Mouse (Mus musculus): ENCODE measurements at regions not wholly inside any gene's neighbourhood (a gene's known extent, or its start where the extent isn't known, plus 50 kb on each side); places are given as distances from the start of the nearest gene placed in this dataset.

GRCm38 (mm10) chr7:69827251-69827650 is 539.3 kb downstream of the Nr2f2 start:
- Histone ChIP-seq H3K36me3 (ENCODE audit: control insufficient read depth, insufficient read depth) (no peaks in the 10 kb centered on the region), H3K4me2 (replicated peaks; ENCODE audit: low read depth) (no peak overlapping the region), H3K27ac (ENCODE audit: low read depth, low read length) (no peak overlapping the region), H3K4me1 (replicated peaks; ENCODE audit: control insufficient read depth, insufficient read depth, low read length) (no peaks in the 10 kb centered on the region), H3K4me3 (ENCODE audit: low read depth, low read length) (no peak overlapping the region), H3K9me3 (ENCODE audit: control insufficient read depth) (no peaks in the 10 kb centered on the region), H3K9ac (ENCODE audit: low read depth, low read length) (no peak overlapping the region), H3K27me3 (replicated peaks; ENCODE audit: control insufficient read depth, insufficient read depth, low read length) (no peaks in the 10 kb centered on the region)
- no peak for ATAC-seq
- 78% methylated on average over 8 of the region's 8 CpGs for WGBS
- TF ChIP-seq CTCF (IDR thresholded peaks at IDR 0.05; ENCODE audit: low read depth): no peak

DNA sequence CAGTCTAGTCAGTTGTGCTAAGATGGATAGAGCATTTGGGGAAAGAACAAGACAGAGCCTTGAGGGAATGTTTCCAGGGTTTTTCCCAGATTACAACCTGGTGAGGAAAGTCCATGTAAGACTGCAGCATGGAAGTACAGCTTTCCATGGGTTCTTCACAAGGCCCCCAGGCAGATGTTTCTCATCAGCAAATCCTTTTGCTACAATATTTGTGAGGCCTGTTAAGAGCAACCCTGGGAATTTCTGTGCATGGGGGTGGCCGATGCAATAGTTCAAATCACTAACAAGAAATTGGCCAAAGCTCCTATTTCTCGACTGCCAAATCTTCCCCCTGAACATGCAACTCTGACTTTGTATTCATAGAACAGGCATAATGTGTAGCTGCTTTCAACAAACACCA is 546.0 kb downstream of the Nr2f2 start:
- WGBS: 66% methylated on average over 2 of the region's 2 CpGs
- Histone ChIP-seq H3K27ac (ENCODE audit: low read depth, low read length) (no peak overlapping the region), H3K4me1 (replicated peaks; ENCODE audit: control insufficient read depth, insufficient read depth, low read length) (no peaks in the 10 kb centered on the region), H3K27me3 (replicated peaks; ENCODE audit: control insufficient read depth, insufficient read depth, low read length) (no peaks in the 10 kb centered on the region), H3K4me3 (ENCODE audit: low read depth, low read length) (no peak overlapping the region), H3K9ac (ENCODE audit: low read depth, low read length) (no peak overlapping the region), H3K4me2 (replicated peaks; ENCODE audit: low read depth) (no peak overlapping the region), H3K36me3 (ENCODE audit: control insufficient read depth, insufficient read depth) (no peaks in the 10 kb centered on the region), H3K9me3 (ENCODE audit: control insufficient read depth) (no peaks in the 10 kb centered on the region)
- no peak for TF ChIP-seq CTCF (IDR thresholded peaks at IDR 0.05; ENCODE audit: low read depth)
- ATAC-seq: no peak

DNA sequence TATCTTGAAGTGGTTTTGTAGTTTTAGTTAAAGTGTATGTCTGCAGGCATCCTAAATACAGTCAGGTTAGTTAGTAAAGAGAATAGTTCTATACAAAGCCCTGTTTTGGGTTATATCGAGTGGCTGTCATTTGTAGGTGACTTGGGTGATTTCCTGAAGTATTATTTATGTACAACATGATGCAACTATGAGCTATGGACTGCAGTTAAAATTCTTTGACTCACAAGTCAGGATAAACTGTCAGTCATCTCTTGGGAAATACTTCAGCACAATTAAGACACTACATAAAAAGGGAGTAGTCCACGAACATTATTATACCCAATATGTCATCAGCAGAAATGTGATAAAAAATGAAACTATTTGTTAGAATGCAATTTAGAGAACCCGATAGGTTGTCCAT is 554.2 kb downstream of the Nr2f2 start:
- WGBS: 81% methylated on average over 3 of the region's 3 CpGs

GRCm38 (mm10) chr7:69810873-69811272 is 555.7 kb downstream of the Nr2f2 start:
- WGBS: 13% methylated on average over 5 of the region's 5 CpGs
- Histone ChIP-seq H3K27ac (ENCODE audit: low read depth, low read length) (no peak overlapping the region), H3K4me1 (replicated peaks; ENCODE audit: control insufficient read depth, insufficient read depth, low read length) (no peaks in the 10 kb centered on the region), H3K9me3 (ENCODE audit: control insufficient read depth) (no peaks in the 10 kb centered on the region), H3K27me3 (replicated peaks; ENCODE audit: control insufficient read depth, insufficient read depth, low read length) (no peaks in the 10 kb centered on the region), H3K4me2 (replicated peaks; ENCODE audit: low read depth) (no peak overlapping the region), H3K36me3 (ENCODE audit: control insufficient read depth, insufficient read depth) (no peaks in the 10 kb centered on the region), H3K9ac (ENCODE audit: low read depth, low read length) (no peak overlapping the region), H3K4me3 (ENCODE audit: low read depth, low read length) (no peak overlapping the region)
- no peak for ATAC-seq
- TF ChIP-seq CTCF (IDR thresholded peaks at IDR 0.05; ENCODE audit: low read depth): peak; percentile 43

More for the DNA sequence above, 554.2 kb downstream of the Nr2f2 start:
- ATAC-seq: no peak
- Histone ChIP-seq H3K4me1 (replicated peaks; ENCODE audit: control insufficient read depth, insufficient read depth, low read length) (no peaks in the 10 kb centered on the region), H3K4me3 (ENCODE audit: low read depth, low read length) (no peak overlapping the region), H3K27me3 (replicated peaks; ENCODE audit: control insufficient read depth, insufficient read depth, low read length) (no peaks in the 10 kb centered on the region), H3K9ac (ENCODE audit: low read depth, low read length) (no peak overlapping the region), H3K27ac (ENCODE audit: low read depth, low read length) (no peak overlapping the region), H3K4me2 (replicated peaks; ENCODE audit: low read depth) (no peak overlapping the region), H3K36me3 (ENCODE audit: control insufficient read depth, insufficient read depth) (no peaks in the 10 kb centered on the region), H3K9me3 (ENCODE audit: control insufficient read depth) (no peaks in the 10 kb centered on the region)
- no peak for TF ChIP-seq CTCF (IDR thresholded peaks at IDR 0.05; ENCODE audit: low read depth)

GRCm38 (mm10) chr7:69807220-69807619 is 559.3 kb downstream of the Nr2f2 start:
- Histone ChIP-seq H3K27ac (ENCODE audit: low read depth, low read length) (no peak overlapping the region), H3K9ac (ENCODE audit: low read depth, low read length) (no peak overlapping the region), H3K9me3 (ENCODE audit: control insufficient read depth) (no peaks in the 10 kb centered on the region), H3K27me3 (replicated peaks; ENCODE audit: control insufficient read depth, insufficient read depth, low read length) (no peaks in the 10 kb centered on the region), H3K4me1 (replicated peaks; ENCODE audit: control insufficient read depth, insufficient read depth, low read length) (no peaks in the 10 kb centered on the region), H3K4me3 (ENCODE audit: low read depth, low read length) (no peak overlapping the region), H3K4me2 (replicated peaks; ENCODE audit: low read depth) (no peak overlapping the region), H3K36me3 (ENCODE audit: control insufficient read depth, insufficient read depth) (no peaks in the 10 kb centered on the region)
- no peak for TF ChIP-seq CTCF (IDR thresholded peaks at IDR 0.05; ENCODE audit: low read depth)
- ATAC-seq: no peak
- 32% methylated on average over 8 of the region's 8 CpGs for WGBS

DNA sequence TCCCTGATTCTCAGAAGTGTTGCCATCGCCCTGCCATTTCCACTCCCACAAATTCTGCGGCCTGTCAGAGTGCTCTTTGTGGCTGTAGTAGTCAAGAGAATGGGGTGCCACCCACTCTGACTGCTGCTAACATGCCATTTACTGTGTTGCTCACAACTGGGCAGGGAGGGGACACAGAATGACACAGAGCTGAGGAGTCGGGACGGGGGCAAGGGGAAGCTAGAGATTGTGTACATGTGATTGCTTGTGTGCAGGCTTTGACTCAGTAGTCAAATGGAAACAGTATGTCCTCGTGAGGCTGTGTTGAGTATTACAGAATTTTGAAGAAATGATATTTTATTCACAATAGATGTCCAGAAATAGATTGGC is 595.6 kb downstream of the Nr2f2 start:
- Histone ChIP-seq H3K27ac (ENCODE audit: low read depth, low read length) (no peak overlapping the region), H3K4me2 (replicated peaks; ENCODE audit: low read depth) (no peak overlapping the region), H3K27me3 (replicated peaks; ENCODE audit: control insufficient read depth, insufficient read depth, low read length) (no peaks in the 10 kb centered on the region), H3K4me1 (replicated peaks; ENCODE audit: control insufficient read depth, insufficient read depth, low read length) (no peaks in the 10 kb centered on the region), H3K9me3 (ENCODE audit: control insufficient read depth) (no peaks in the 10 kb centered on the region), H3K4me3 (ENCODE audit: low read depth, low read length) (no peak overlapping the region), H3K9ac (ENCODE audit: low read depth, low read length) (no peak overlapping the region), H3K36me3 (ENCODE audit: control insufficient read depth, insufficient read depth) (no peaks in the 10 kb centered on the region)
- whole genome bisulfite sequencing: 79% methylated on average over 5 of the region's 5 CpGs
- TF ChIP-seq CTCF (IDR thresholded peaks at IDR 0.05; ENCODE audit: low read depth): no peak
- ATAC-seq: no peak

- Histone ChIP-seq H3K36me3 (ENCODE audit: control insufficient read depth, insufficient read depth) (no peaks in the 10 kb centered on the region), H3K27ac (ENCODE audit: low read depth, low read length) (no peak overlapping the region), H3K9me3 (ENCODE audit: control insufficient read depth) (no peaks in the 10 kb centered on the region), H3K27me3 (replicated peaks; ENCODE audit: control insufficient read depth, insufficient read depth, low read length) (no peaks in the 10 kb centered on the region), H3K4me1 (replicated peaks; ENCODE audit: control insufficient read depth, insufficient read depth, low read length) (no peaks in the 10 kb centered on the region), H3K9ac (ENCODE audit: low read depth, low read length) (no peak overlapping the region), H3K4me2 (replicated peaks; ENCODE audit: low read depth) (no peak overlapping the region), H3K4me3 (ENCODE audit: low read depth, low read length) (no peak overlapping the region)
- no peak for TF ChIP-seq CTCF (IDR thresholded peaks at IDR 0.05; ENCODE audit: low read depth)
- ATAC-seq: no peak
- WGBS: 76% methylated on average over 22 of the region's 22 CpGs
Measured at GRCm38 (mm10) chr7:69770313-69770979, 596.1 kb downstream of the Nr2f2 start.

All from intestine, postnatal 0 days (tissue).